Mouse (Mus musculus): ENCODE data around the gene Gm44502. TPM values are rescaled to one million over a fixed set of nuclear protein-coding genes. Genes with fewer than 3 reads are reported as not detected.

Gm44502 gene
- polyA plus RNA-seq, 1 experiment from 2014 or later, result 0.59 TPM

DNA sequence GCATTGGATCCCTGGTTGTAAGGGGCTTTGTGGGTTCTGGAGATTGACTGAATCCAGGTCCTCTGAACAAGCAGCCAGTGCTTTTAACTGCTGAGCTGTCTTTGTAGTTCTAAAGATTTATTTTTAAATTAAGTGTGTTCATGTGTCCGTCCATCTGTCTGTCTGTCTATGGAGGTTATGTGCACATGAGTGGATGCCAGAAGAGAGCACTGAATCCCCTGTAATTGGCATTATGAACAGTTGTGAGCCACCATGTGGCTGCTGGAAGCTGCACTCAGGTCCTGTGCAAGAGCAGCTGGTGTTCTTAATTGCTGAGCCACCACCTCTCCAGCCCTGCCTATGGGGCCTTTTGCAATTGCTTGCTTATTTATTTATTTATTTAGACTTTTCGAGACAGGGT lies 31.4 kb downstream of the Gm44502 start:
- H3K4me3 ChIP-seq (ENCODE audit: control insufficient read depth in 1 of 2, insufficient read depth in 1 of 2, low read depth in 1 of 2, low read length in 2 of 2), result no peak overlapping the region
- H3K27me3 ChIP-seq (ENCODE audit: control insufficient read depth, insufficient read depth, low read length), result no peaks in the 10 kb centered on the region
- H3K9ac ChIP-seq (ENCODE audit: low read length), result no peak overlapping the region
- H3K27ac ChIP-seq (replicated peaks in 1 of 2; ENCODE audit: control insufficient read depth in 1 of 2, insufficient read depth in 1 of 2, low read depth in 2 of 2, low read length in 2 of 2), result no peak overlapping the region
- no peak overlapping the region for H3K4me2 ChIP-seq (ENCODE audit: low read length)
- no peaks in the 10 kb centered on the region for H3K4me1 ChIP-seq (ENCODE audit: control insufficient read depth in 2 of 2, insufficient read depth in 2 of 2, low read length in 2 of 2)
- 85% methylated on average over 2 of the region's 2 CpGs for WGBS
- H3K36me3 ChIP-seq (ENCODE audit: control insufficient read depth, insufficient read depth, low read length), result no peaks in the 10 kb centered on the region
- no peak for ATAC-seq (ENCODE audit: insufficient number of reproducible peaks, insufficient read depth, low FRiP score, low read depth)
- H3K9me3 ChIP-seq (ENCODE audit: control insufficient read depth, low read length), result no peaks in the 10 kb centered on the region

DNA sequence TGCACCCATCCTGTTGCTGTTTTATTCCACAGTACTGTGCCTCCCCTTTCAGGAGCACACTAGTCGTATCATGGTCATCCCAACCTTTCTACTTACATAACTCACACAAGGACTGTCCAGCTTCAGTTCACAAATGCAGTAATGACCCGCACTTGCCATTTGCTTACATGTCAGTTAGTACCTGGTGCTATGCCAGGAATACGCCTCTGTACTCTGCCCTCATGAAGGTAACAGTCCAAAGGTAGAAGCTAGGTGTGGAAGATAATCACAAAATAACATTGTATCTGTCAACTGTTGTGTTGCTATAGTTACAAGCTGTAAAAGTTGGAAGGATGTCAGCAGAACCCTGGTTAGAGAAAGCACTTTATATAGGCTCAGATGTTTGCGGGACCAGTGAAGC lies 32.6 kb downstream of the Gm44502 start:
- Histone ChIP-seq H3K9ac (ENCODE audit: low read length) (no peak overlapping the region), H3K4me1 (ENCODE audit: control insufficient read depth in 2 of 2, insufficient read depth in 2 of 2, low read length in 2 of 2) (no peaks in the 10 kb centered on the region), H3K9me3 (ENCODE audit: control insufficient read depth, low read length) (no peaks in the 10 kb centered on the region), H3K36me3 (ENCODE audit: control insufficient read depth, insufficient read depth, low read length) (no peaks in the 10 kb centered on the region), H3K27ac (replicated peaks in 1 of 2; ENCODE audit: control insufficient read depth in 1 of 2, insufficient read depth in 1 of 2, low read depth in 2 of 2, low read length in 2 of 2) (no peak overlapping the region), H3K27me3 (ENCODE audit: control insufficient read depth, insufficient read depth, low read length) (no peaks in the 10 kb centered on the region), H3K4me3 (ENCODE audit: control insufficient read depth in 1 of 2, insufficient read depth in 1 of 2, low read depth in 1 of 2, low read length in 2 of 2) (no peak overlapping the region), H3K4me2 (ENCODE audit: low read length) (no peak overlapping the region)
- ATAC-seq (ENCODE audit: insufficient number of reproducible peaks, insufficient read depth, low FRiP score, low read depth), result no peak
- 84% methylated on average over 4 of the region's 4 CpGs for WGBS

DNA sequence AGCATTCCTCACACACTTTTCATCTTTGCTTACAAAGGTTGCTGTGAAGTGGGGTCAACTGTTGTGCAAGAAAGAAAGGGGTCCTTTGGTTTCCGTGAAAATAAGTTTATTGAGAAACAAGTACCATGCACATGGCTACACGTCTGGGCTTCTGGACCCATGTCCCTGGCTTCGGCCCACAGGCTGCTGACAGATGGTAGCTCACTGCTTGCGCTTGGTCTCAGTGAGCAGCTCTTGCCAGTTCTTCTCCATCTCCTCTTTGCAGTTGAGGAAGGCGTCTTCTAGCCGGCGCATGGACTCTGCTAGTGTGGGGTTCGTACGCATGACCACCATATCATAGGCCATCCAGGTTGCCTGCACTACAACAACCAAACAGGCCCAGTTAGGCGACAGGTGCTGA lies 39.4 kb downstream of the Gm44502 start:
- H3K9ac ChIP-seq (ENCODE audit: low read length), result no peak overlapping the region
- WGBS, result 86% methylated on average over 10 of the region's 10 CpGs
- ATAC-seq (ENCODE audit: insufficient number of reproducible peaks, insufficient read depth, low FRiP score, low read depth), result no peak
- H3K27me3 ChIP-seq (ENCODE audit: control insufficient read depth, insufficient read depth, low read length), result peaks cover 4% of the 10 kb centered on the region
- no peak overlapping the region for H3K4me2 ChIP-seq (ENCODE audit: low read length)
- H3K36me3 ChIP-seq (ENCODE audit: control insufficient read depth, insufficient read depth, low read length), result no peaks in the 10 kb centered on the region
- no peak overlapping the region for H3K27ac ChIP-seq (replicated peaks in 1 of 2; ENCODE audit: control insufficient read depth in 1 of 2, insufficient read depth in 1 of 2, low read depth in 2 of 2, low read length in 2 of 2)
- H3K9me3 ChIP-seq (ENCODE audit: control insufficient read depth, low read length), result no peaks in the 10 kb centered on the region
- no peaks in the 10 kb centered on the region for H3K4me1 ChIP-seq (ENCODE audit: control insufficient read depth in 2 of 2, insufficient read depth in 2 of 2, low read length in 2 of 2)
- no peak overlapping the region for H3K4me3 ChIP-seq (ENCODE audit: control insufficient read depth in 1 of 2, insufficient read depth in 1 of 2, low read depth in 1 of 2, low read length in 2 of 2)

DNA sequence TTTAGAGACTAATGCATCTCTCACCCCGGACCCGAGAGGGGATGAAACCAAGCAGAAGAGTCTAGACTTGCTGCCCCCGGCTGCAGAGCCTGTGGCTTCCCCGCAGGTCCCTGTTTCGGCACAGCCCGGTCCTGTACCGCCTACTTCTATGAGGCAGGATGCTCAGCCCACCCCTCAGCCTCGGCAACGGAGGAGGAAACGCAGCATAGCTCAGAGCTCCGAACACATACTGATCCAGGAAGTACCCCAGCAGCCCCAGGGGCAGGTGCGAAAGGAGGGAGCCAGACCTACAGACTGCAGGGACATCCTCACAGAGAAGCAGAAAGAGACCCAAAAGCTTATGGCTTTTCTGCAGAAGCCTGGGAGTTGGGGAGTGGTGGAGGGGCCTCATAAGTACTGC lies 42.4 kb downstream of the Gm44502 start:
- H3K4me1 ChIP-seq (ENCODE audit: control insufficient read depth in 2 of 2, insufficient read depth in 2 of 2, low read length in 2 of 2), result no peaks in the 10 kb centered on the region
- H3K27me3 ChIP-seq (ENCODE audit: control insufficient read depth, insufficient read depth, low read length), result peaks cover 10% of the 10 kb centered on the region
- no peak overlapping the region for H3K27ac ChIP-seq (replicated peaks in 1 of 2; ENCODE audit: control insufficient read depth in 1 of 2, insufficient read depth in 1 of 2, low read depth in 2 of 2, low read length in 2 of 2)
- no peaks in the 10 kb centered on the region for H3K9me3 ChIP-seq (ENCODE audit: control insufficient read depth, low read length)
- no peak overlapping the region for H3K4me3 ChIP-seq (ENCODE audit: control insufficient read depth in 1 of 2, insufficient read depth in 1 of 2, low read depth in 1 of 2, low read length in 2 of 2)
- H3K9ac ChIP-seq (ENCODE audit: low read length), result no peak overlapping the region
- 33% methylated on average over 12 of the region's 12 CpGs for WGBS
- H3K4me2 ChIP-seq (ENCODE audit: low read length), result no peak overlapping the region
- H3K36me3 ChIP-seq (ENCODE audit: control insufficient read depth, insufficient read depth, low read length), result no peaks in the 10 kb centered on the region
- ATAC-seq (ENCODE audit: insufficient number of reproducible peaks, insufficient read depth, low FRiP score, low read depth), result no peak

DNA sequence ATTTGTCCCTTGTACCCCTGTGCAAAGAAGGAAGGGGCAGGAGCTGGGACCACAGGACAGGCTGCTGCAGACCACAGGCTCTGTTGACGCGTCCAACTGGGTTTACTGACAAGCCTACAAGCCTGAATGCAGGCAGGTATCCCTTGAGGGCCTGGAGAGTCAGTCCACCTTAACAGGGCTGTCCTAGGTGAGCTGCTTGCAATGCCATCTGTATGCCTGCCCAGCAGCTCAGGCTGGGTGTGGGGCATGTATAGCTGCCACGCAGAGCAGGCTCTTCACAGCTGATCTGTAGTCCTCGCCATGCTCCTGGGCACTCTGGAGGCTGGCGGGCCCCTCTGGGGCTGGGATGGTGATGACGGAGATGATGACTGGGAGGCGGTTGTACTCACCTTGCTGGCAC lies 44.9 kb downstream of the Gm44502 start, which contains the start of gene Klhdc7b:
Gene Klhdc7b, plus strand, starts transcription at position 301 of the 400 bp plus-strand sequence.
- no peak within 1 kb of the TSS for H3K4me2 ChIP-seq (ENCODE audit: low read length)
- WGBS, result 72% methylated on average over 7 of the region's 7 CpGs
- H3K4me1 ChIP-seq (ENCODE audit: control insufficient read depth in 2 of 2, insufficient read depth in 2 of 2, low read length in 2 of 2), result peaks cover under 1% of the 10 kb centered on the region in 2 experiments
- no peak within 1 kb of the TSS for H3K9ac ChIP-seq (ENCODE audit: low read length)
- no peak for ATAC-seq (ENCODE audit: insufficient number of reproducible peaks, insufficient read depth, low FRiP score, low read depth)
- no peaks in the 10 kb centered on the region for H3K36me3 ChIP-seq (ENCODE audit: control insufficient read depth, insufficient read depth, low read length)
- peaks cover 24% of the 10 kb centered on the region for H3K27me3 ChIP-seq (ENCODE audit: control insufficient read depth, insufficient read depth, low read length)
- no peak within 1 kb of the TSS for H3K27ac ChIP-seq (replicated peaks in 1 of 2; ENCODE audit: control insufficient read depth in 1 of 2, insufficient read depth in 1 of 2, low read depth in 2 of 2, low read length in 2 of 2)
- H3K4me3 ChIP-seq (ENCODE audit: control insufficient read depth in 1 of 2, insufficient read depth in 1 of 2, low read depth in 1 of 2, low read length in 2 of 2), result no peak within 1 kb of the TSS
- no peaks in the 10 kb centered on the region for H3K9me3 ChIP-seq (ENCODE audit: control insufficient read depth, low read length)

DNA sequence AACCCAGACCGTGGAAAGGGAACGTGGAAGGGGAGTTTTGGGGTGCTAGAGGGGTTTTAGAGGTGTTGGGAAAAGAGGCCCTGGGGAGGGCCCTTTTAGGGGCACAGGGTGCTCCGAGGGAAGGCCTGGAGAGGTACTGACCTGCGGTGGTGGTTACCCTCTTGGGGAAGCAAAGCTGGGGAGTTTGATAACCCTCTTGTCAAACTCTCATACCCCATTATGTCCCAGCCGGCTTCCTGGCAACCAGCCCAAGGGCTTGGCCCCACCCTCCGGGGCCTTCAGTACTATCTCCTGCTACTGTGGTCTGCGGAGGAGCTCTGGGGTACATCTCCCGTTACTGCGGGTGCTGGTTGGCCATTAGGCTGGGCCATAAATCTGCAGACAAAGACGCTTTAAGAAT lies 50.1 kb downstream of the Gm44502 start:
- Histone ChIP-seq H3K27me3 (ENCODE audit: control insufficient read depth, insufficient read depth, low read length) (peaks cover 57% of the 10 kb centered on the region), H3K4me3 (ENCODE audit: control insufficient read depth in 1 of 2, insufficient read depth in 1 of 2, low read depth in 1 of 2, low read length in 2 of 2) (peak overlapping the region; percentile 45 to 49), H3K9ac (ENCODE audit: low read length) (peak overlapping the region; percentile 65), H3K27ac (replicated peaks in 1 of 2; ENCODE audit: control insufficient read depth in 1 of 2, insufficient read depth in 1 of 2, low read depth in 2 of 2, low read length in 2 of 2) (no peak overlapping the region), H3K9me3 (ENCODE audit: control insufficient read depth, low read length) (no peaks in the 10 kb centered on the region), H3K36me3 (ENCODE audit: control insufficient read depth, insufficient read depth, low read length) (no peaks in the 10 kb centered on the region), H3K4me1 (ENCODE audit: control insufficient read depth in 2 of 2, insufficient read depth in 2 of 2, low read length in 2 of 2) (peaks cover 13 to 21% of the 10 kb centered on the region in 2 experiments), H3K4me2 (ENCODE audit: low read length) (peak overlapping the region; percentile 91)
- WGBS, result 12% methylated on average over 10 of the region's 10 CpGs
- no peak for ATAC-seq (ENCODE audit: insufficient number of reproducible peaks, insufficient read depth, low FRiP score, low read depth)

DNA sequence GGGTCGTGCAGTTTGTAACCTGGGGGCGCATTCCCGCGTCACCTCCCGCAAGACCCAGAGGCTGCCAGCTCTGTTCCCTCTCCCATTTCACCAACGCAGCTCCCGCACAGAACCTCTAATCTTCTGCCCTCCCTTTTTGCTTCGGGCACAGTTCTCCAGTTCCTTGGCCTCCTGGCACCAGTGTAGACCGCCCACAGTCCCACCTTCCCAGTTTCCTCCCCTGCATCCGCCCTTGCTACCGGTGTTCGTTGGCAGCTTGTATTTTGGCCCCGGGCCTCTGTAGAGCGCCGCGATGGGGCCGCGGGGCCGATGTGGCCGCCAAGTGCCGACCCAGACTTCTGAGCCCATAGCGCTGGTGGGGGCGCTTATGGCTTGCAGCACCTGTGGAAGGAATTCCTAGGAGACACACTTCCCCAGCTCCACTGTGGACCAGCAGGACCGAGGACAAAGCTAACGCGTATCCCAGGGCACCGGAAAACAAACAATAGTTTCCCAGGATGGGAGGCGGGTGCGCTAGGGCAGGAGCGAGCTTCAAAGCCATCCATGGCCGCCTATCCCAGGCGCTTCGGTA lies 50.6 kb downstream of the Gm44502 start, which contains the start of gene Odf3b:
Gene Odf3b, minus strand, starts transcription at position 452 of the 571 bp plus-strand sequence.
- Histone ChIP-seq H3K9ac (ENCODE audit: low read length) (peak within 1 kb of the TSS; percentile 65), H3K4me1 (ENCODE audit: control insufficient read depth in 2 of 2, insufficient read depth in 2 of 2, low read length in 2 of 2) (peaks cover 17 to 25% of the 10 kb centered on the region in 2 experiments), H3K27ac (replicated peaks in 1 of 2; ENCODE audit: control insufficient read depth in 1 of 2, insufficient read depth in 1 of 2, low read depth in 2 of 2, low read length in 2 of 2) (no peak within 1 kb of the TSS), H3K4me2 (ENCODE audit: low read length) (peak within 1 kb of the TSS; percentile 91), H3K27me3 (ENCODE audit: control insufficient read depth, insufficient read depth, low read length) (peaks cover 57% of the 10 kb centered on the region), H3K36me3 (ENCODE audit: control insufficient read depth, insufficient read depth, low read length) (no peaks in the 10 kb centered on the region), H3K4me3 (ENCODE audit: control insufficient read depth in 1 of 2, insufficient read depth in 1 of 2, low read depth in 1 of 2, low read length in 2 of 2) (peak within 1 kb of the TSS; percentile 45 to 49), H3K9me3 (ENCODE audit: control insufficient read depth, low read length) (no peaks in the 10 kb centered on the region)
- under 1% methylated on average over 33 of the region's 33 CpGs for WGBS
- no peak for ATAC-seq (ENCODE audit: insufficient number of reproducible peaks, insufficient read depth, low FRiP score, low read depth)
